Comparison of ENCODE assay signal across 18 mouse cellular contexts in genomic region chr9:35341386-35341785, GRCm38 (mm10).
DNase-seq lines count a peak whose midpoint lies in the region; ATAC-seq and TF ChIP-seq lines count a peak whose summit lies in the region.
"Had no signal": no experiment of that assay in that cellular context is flagged by ENCODE, and none has a peak within 500 bp of the region (broad histone marks: within the 10 kb centered on the region; RNA-seq: fewer than 3 reads in every experiment).

No protein-coding gene starts in this region.

- WGBS in cerebellum, adult 2 months: 93% methylated on average over 5 of the region's 5 CpGs
- 75% methylated on average over 5 of the region's 5 CpGs for WGBS in heart, embryonic 15.5 days
- 81% methylated on average over 5 of the region's 5 CpGs for WGBS in embryonic facial prominence, embryonic 12.5 days
- whole genome bisulfite sequencing in limb, embryonic 13.5 days: 67% methylated on average over 5 of the region's 5 CpGs
- WGBS in intestine, embryonic 16.5 days: 85% methylated on average over 5 of the region's 5 CpGs

- no peak for ATAC-seq in heart, embryonic 15.5 days (replicated peaks; ENCODE audit: insufficient number of reproducible peaks, insufficient read depth, low FRiP score, low read depth)
- ATAC-seq in embryonic facial prominence, embryonic 12.5 days (ENCODE audit: insufficient number of reproducible peaks, insufficient read depth, low FRiP score, low TSS enrichment): no peak
- no peak for ATAC-seq in limb, embryonic 13.5 days (ENCODE audit: low FRiP score, low read depth)
- no peak for ATAC-seq in intestine, embryonic 16.5 days
- ATAC-seq: forebrain, embryonic 14.5 days; liver, embryonic 12.5 days had no signal

- TF ChIP-seq POLR2A in cerebellum, adult 2 months (IDR thresholded peaks at IDR 0.05; ENCODE audit: borderline replicate concordance, insufficient read depth, low read length): no peak

- DNase-seq in cerebellum, adult 2 months: no peak
- DNase-seq in cerebellum, postnatal 4 days (ENCODE audit: low spot score in 2 of 2): no peak
- DNase-seq in heart, adult 8-10 months (ENCODE audit: low spot score): no peak
- DNase-seq in adipocyte (ENCODE audit: low spot score): no peak
- DNase-seq: cerebellum, adult 18-20 months; kidney, adult 11 months; lung, embryonic 14.5 days; midbrain, embryonic 14.5 days; thymus, adult 2 months had no signal

- no peak overlapping the region for H3K4me2 ChIP-seq in heart, embryonic 15.5 days
- no peak overlapping the region for H3K4me2 ChIP-seq in embryonic facial prominence, embryonic 12.5 days (replicated peaks)
- no peak overlapping the region for H3K4me2 ChIP-seq in limb, embryonic 13.5 days (replicated peaks)
- H3K4me2 ChIP-seq in intestine, embryonic 16.5 days (ENCODE audit: low read depth, low read length): no peak overlapping the region
- H3K4me2 ChIP-seq: hindbrain, embryonic 14.5 days; liver, embryonic 12.5 days; lung, embryonic 14.5 days had no signal

- H3K9ac ChIP-seq in heart, embryonic 15.5 days: no peak overlapping the region
- H3K9ac ChIP-seq in embryonic facial prominence, embryonic 12.5 days: no peak overlapping the region
- no peak overlapping the region for H3K9ac ChIP-seq in limb, embryonic 13.5 days
- no peak overlapping the region for H3K9ac ChIP-seq in intestine, embryonic 16.5 days (ENCODE audit: low read depth, low read length)
- H3K9ac ChIP-seq: hindbrain, embryonic 14.5 days; liver, embryonic 12.5 days; lung, embryonic 14.5 days had no signal

- no peak for TF ChIP-seq CTCF in cerebellum, adult 2 months (IDR thresholded peaks at IDR 0.05; ENCODE audit: borderline replicate concordance, insufficient read depth, low read depth, low read length)

- H3K4me1 ChIP-seq in cerebellum, adult 2 months (ENCODE audit: control insufficient read depth, insufficient read depth, low read length): peaks cover 34% of the 10 kb centered on the region; the same call in 1 of the 2 replicates
- peaks cover 81% of the 10 kb centered on the region for H3K4me1 ChIP-seq in heart, embryonic 15.5 days (replicated peaks)
- H3K4me1 ChIP-seq in embryonic facial prominence, embryonic 12.5 days: peaks cover 58% of the 10 kb centered on the region
- H3K4me1 ChIP-seq in limb, embryonic 13.5 days: peaks cover 97% of the 10 kb centered on the region
- H3K4me1 ChIP-seq in intestine, embryonic 16.5 days (ENCODE audit: control insufficient read depth, insufficient read depth, low read length): peaks cover 34% of the 10 kb centered on the region
- H3K4me1 ChIP-seq: liver, embryonic 12.5 days had no signal

- no peaks in the 10 kb centered on the region for H3K36me3 ChIP-seq in heart, embryonic 15.5 days
- no peaks in the 10 kb centered on the region for H3K36me3 ChIP-seq in embryonic facial prominence, embryonic 12.5 days
- H3K36me3 ChIP-seq in limb, embryonic 13.5 days: no peaks in the 10 kb centered on the region
- H3K36me3 ChIP-seq in intestine, embryonic 16.5 days (ENCODE audit: control insufficient read depth, insufficient read depth, low read length): no peaks in the 10 kb centered on the region
- H3K36me3 ChIP-seq: liver, embryonic 12.5 days had no signal

- H3K9me3 ChIP-seq in heart, embryonic 15.5 days (replicated peaks): no peaks in the 10 kb centered on the region
- no peaks in the 10 kb centered on the region for H3K9me3 ChIP-seq in embryonic facial prominence, embryonic 12.5 days
- H3K9me3 ChIP-seq in limb, embryonic 13.5 days: no peaks in the 10 kb centered on the region
- H3K9me3 ChIP-seq in intestine, embryonic 16.5 days (ENCODE audit: control insufficient read depth, low read length): no peaks in the 10 kb centered on the region
- H3K9me3 ChIP-seq: liver, embryonic 12.5 days had no signal

- no peak overlapping the region for H3K4me3 ChIP-seq in cerebellum, adult 2 months (replicated peaks; ENCODE audit: insufficient read depth, low read depth, low read length)
- H3K4me3 ChIP-seq in heart, embryonic 15.5 days: no peak overlapping the region
- H3K4me3 ChIP-seq in embryonic facial prominence, embryonic 12.5 days: no peak overlapping the region
- H3K4me3 ChIP-seq in limb, embryonic 13.5 days: no peak overlapping the region
- no peak overlapping the region for H3K4me3 ChIP-seq in intestine, embryonic 16.5 days (ENCODE audit: low read length)
- H3K4me3 ChIP-seq: erythroblast, embryonic 14.5 days; left cerebral cortex, adult 2 months; liver, embryonic 12.5 days had no signal

- no peaks in the 10 kb centered on the region for H3K27me3 ChIP-seq in cerebellum, adult 2 months (ENCODE audit: control insufficient read depth, insufficient read depth, low read length)
- no peaks in the 10 kb centered on the region for H3K27me3 ChIP-seq in heart, embryonic 15.5 days
- no peaks in the 10 kb centered on the region for H3K27me3 ChIP-seq in embryonic facial prominence, embryonic 12.5 days
- no peaks in the 10 kb centered on the region for H3K27me3 ChIP-seq in limb, embryonic 13.5 days
- no peaks in the 10 kb centered on the region for H3K27me3 ChIP-seq in intestine, embryonic 16.5 days (replicated peaks; ENCODE audit: control insufficient read depth, insufficient read depth, low read length)
- H3K27me3 ChIP-seq: liver, embryonic 12.5 days had no signal

- peak overlapping the region; percentile 90; the same call in 1 of the 2 replicates for H3K27ac ChIP-seq in cerebellum, adult 2 months (ENCODE audit: insufficient read depth, low read length)
- 0 out of 2 replicates have a peak overlapping the region, but pooled peaks have one; percentile 79 for H3K27ac ChIP-seq in heart, embryonic 15.5 days
- peak overlapping the region; percentile 52; the same call in 1 of the 2 replicates for H3K27ac ChIP-seq in embryonic facial prominence, embryonic 12.5 days
- H3K27ac ChIP-seq in limb, embryonic 13.5 days: peak overlapping the region; percentile 92
- no peak overlapping the region for H3K27ac ChIP-seq in intestine, embryonic 16.5 days (ENCODE audit: low read length)
- H3K27ac ChIP-seq: hindbrain, embryonic 14.5 days; left cerebral cortex, adult 2 months; liver, embryonic 12.5 days had no signal
